Mouse (Mus musculus) kidney, embryonic 16.5 days (tissue): ENCODE measurements around the gene Mmp19. TPM values are rescaled to one million over a fixed set of nuclear protein-coding genes. Genes with fewer than 3 reads are reported as not detected.

ENCODE experiments used
- ATAC-seq: fragments of 200-750 bp; cut with Nextera tagmentation; 2 replicates; pipeline ENCODE4 v1.8.0; 2017; ENCODE audit warnings: moderate TSS enrichment; ENCODE audit not compliant: low FRiP score, low TSS enrichment
- H3K27ac ChIP-seq: fragments of 300-500 bp; sonication (generic); 2 replicates; pipeline ENCODE4 v1.5.1; 2014; ENCODE audit warnings: low read length
- H3K27me3 ChIP-seq: fragments of 300-500 bp; sonication (generic); 2 replicates; pipeline ENCODE4 v1.6.1; 2014; ENCODE audit warnings: low read length, control low read depth, mixed read lengths; ENCODE audit not compliant: insufficient read depth
- H3K36me3 ChIP-seq: fragments of 300-500 bp; sonication (generic); 2 replicates; pipeline ENCODE4 v1.6.1; 2014; ENCODE audit warnings: low read length, control low read depth, mixed read lengths; ENCODE audit not compliant: insufficient read depth
- H3K4me1 ChIP-seq: fragments of 300-500 bp; sonication (generic); 2 replicates; pipeline ENCODE4 v1.6.1; 2014; ENCODE audit warnings: low read length, control low read depth, mixed read lengths; ENCODE audit not compliant: insufficient read depth
- H3K4me2 ChIP-seq: fragments of 300-500 bp; sonication (generic); replicated peaks from 2 replicates; pipeline ENCODE4 v1.6.1; 2014; ENCODE audit warnings: low read depth, low read length
- H3K4me3 ChIP-seq: fragments of 300-500 bp; sonication (generic); 2 replicates; pipeline ENCODE4 v1.5.1; 2014; ENCODE audit warnings: mild to moderate bottlenecking, low read length
- H3K9ac ChIP-seq: fragments of 300-500 bp; sonication (generic); replicated peaks from 2 replicates; pipeline ENCODE4 v1.6.1; 2014; ENCODE audit warnings: low read length
- H3K9me3 ChIP-seq: fragments of 300-500 bp; sonication (generic); 2 replicates; pipeline ENCODE4 v1.6.1; 2016; ENCODE audit warnings: low read length, control low read depth
- WGBS: fragments of 180-500 bp; shearing (Covaris S2); extraction: QIAGEN DNeasy Blood & Tissue Kit; methylation state at CpG from one replicate; pipeline ENCODE4 v1.1.7; 2014; 5-methylcytosine and 5-hydroxymethylcytosine counted together
- polyA plus RNA-seq: library from polyadenylated mRNA; unstranded; fragments of >200 nt; fragmentation: Nextera tagmentation; extraction: Ambion mirVana; gene quantifications from 2 replicates; pipeline ENCODE4 v1.2.1, GENCODE M21; 2015

The Mmp19 gene
- polyA plus RNA-seq, 1 experiment from 2014 or later: 0.89 TPM

DNA sequence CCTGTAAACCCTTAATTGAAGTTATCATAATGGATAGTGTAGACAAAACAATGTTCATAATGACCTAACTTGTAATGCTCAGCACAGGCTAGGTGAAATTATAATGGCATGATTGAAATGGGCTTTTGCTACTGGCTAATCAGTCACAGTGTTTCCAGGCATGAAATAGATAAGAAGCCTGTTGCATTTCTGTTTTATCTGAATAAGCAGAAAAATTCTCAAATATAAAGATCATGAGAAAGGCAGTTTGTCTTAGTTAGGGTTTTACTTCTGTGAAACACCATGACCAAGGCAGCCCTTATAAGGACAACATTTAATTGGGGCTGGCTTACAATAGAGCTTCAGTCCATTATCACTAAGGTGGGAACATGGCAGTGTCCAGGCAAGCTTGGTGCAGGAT is 49.9 kb downstream of the Mmp19 start:
- Histone ChIP-seq H3K4me3 (no peak overlapping the region), H3K4me1 (0 out of 2 replicates have a peak, but pooled peaks cover under 1% of the 10 kb centered on the region), H3K27me3 (no peaks in the 10 kb centered on the region), H3K9me3 (no peaks in the 10 kb centered on the region), H3K36me3 (peaks cover 45% of the 10 kb centered on the region), H3K9ac (no peak overlapping the region), H3K27ac (no peak overlapping the region), H3K4me2 (no peak overlapping the region)
- no peak for ATAC-seq

DNA sequence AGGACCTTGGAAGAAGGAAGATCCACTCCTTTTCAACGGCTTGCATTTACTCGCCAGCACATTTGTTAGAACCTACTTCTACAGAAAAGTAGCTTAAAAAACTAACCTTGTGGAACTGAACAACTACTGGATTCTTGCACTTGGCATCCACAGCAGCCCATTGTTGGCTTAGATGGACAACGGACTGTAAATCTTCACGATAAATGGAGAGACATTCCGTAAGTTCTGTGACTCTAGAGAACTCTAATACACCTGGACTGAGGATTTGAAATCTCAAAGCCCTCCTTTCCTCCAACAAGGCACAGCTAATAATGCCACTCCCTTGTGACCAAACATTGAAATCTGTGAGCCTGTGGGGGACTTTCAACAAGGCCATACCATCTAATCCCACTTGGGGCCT is 52.5 kb downstream of the Mmp19 start:
- ATAC-seq: no peak
- Histone ChIP-seq H3K36me3 (peaks cover 43% of the 10 kb centered on the region), H3K9me3 (no peaks in the 10 kb centered on the region), H3K27ac (no peak overlapping the region), H3K27me3 (no peaks in the 10 kb centered on the region), H3K9ac (no peak overlapping the region), H3K4me1 (0 out of 2 replicates have a peak, but pooled peaks cover 3% of the 10 kb centered on the region), H3K4me3 (no peak overlapping the region), H3K4me2 (no peak overlapping the region)
- 96% methylated on average over 5 of the region's 5 CpGs for WGBS

DNA sequence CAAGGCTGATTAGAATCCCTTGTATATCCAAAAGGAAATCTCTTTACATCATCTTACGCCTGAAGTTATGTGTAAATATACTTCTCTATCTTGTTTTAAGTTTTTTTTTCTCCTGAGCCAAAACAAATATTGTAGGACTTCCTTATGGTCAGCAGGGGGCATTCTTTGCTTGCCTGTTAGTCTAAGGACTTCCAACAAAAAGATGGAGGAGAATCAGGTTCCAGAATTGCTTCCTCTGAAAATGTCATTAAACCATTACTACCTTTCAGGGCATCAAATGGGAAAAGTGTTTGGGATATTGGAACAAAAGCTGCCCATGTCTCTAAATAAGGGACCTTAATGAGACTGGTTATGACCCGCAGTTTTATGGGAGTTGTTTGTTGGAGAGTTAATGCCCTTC is 54.8 kb downstream of the Mmp19 start:
- Histone ChIP-seq H3K36me3 (peaks cover 49% of the 10 kb centered on the region), H3K9me3 (no peaks in the 10 kb centered on the region), H3K27me3 (no peaks in the 10 kb centered on the region), H3K4me1 (0 out of 2 replicates have a peak, but pooled peaks cover 3% of the 10 kb centered on the region), H3K9ac (no peak overlapping the region), H3K27ac (peak overlapping the region; percentile 56), H3K4me2 (peak overlapping the region; percentile 18; the same call in 1 of the 2 replicates), H3K4me3 (no peak overlapping the region)
- 34% methylated on average over 2 of the region's 2 CpGs for WGBS
- no peak for ATAC-seq

DNA sequence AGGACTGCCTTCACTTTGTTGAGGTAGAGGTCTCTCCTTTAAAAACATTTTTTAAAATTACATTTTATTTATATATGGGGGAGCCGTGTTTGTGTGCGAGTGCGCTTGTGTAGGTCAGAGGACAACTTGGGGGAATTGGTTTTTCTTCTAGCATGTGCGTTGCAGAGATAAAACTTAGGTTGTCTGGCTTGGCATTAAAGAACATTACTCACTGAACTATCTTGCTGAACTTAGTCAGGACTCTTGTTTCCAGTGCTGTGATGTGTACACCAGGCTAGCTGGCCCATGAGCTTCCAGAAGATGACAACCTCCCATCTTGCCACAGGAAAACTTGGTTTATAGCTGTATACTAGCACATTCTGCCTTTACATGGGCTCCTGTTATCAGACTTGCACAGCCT is 56.0 kb downstream of the Mmp19 start:
- H3K9me3 ChIP-seq: no peaks in the 10 kb centered on the region
- no peak overlapping the region for H3K27ac ChIP-seq
- no peak for ATAC-seq
- H3K4me2 ChIP-seq: no peak overlapping the region
- no peaks in the 10 kb centered on the region for H3K27me3 ChIP-seq
- no peak overlapping the region for H3K4me3 ChIP-seq
- peaks cover 46% of the 10 kb centered on the region for H3K36me3 ChIP-seq
- no peak overlapping the region for H3K9ac ChIP-seq
- WGBS: 88% methylated on average over 4 of the region's 4 CpGs
- H3K4me1 ChIP-seq: 0 out of 2 replicates have a peak, but pooled peaks cover 3% of the 10 kb centered on the region

DNA sequence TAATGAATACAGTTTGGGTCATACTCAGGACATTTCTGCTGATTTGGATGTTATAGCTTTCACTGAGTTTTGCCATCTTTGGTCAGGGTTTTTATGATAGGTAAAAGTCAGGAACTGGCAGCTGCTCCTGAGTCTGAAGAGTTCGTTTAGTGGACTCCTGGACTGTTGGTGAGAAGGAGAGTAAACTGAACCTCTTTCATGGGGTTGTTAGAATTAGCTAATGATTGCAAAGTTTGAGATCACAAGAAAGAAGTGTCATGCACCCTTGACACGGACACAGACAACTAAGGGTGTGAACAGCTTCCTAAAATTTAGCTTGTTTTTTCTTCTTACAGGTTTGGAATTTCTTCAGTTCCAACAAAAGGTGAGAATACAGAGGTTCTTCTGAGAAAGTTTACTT is 57.7 kb downstream of the Mmp19 start:
- 35% methylated on average over 2 of the region's 2 CpGs for WGBS
- H3K4me2 ChIP-seq: no peak overlapping the region
- H3K4me3 ChIP-seq: no peak overlapping the region
- H3K27me3 ChIP-seq: no peaks in the 10 kb centered on the region
- no peak overlapping the region for H3K27ac ChIP-seq
- peaks cover 35% of the 10 kb centered on the region for H3K36me3 ChIP-seq
- ATAC-seq: no peak
- H3K9me3 ChIP-seq: no peaks in the 10 kb centered on the region
- no peak overlapping the region for H3K9ac ChIP-seq
- 0 out of 2 replicates have a peak, but pooled peaks cover 3% of the 10 kb centered on the region for H3K4me1 ChIP-seq

DNA sequence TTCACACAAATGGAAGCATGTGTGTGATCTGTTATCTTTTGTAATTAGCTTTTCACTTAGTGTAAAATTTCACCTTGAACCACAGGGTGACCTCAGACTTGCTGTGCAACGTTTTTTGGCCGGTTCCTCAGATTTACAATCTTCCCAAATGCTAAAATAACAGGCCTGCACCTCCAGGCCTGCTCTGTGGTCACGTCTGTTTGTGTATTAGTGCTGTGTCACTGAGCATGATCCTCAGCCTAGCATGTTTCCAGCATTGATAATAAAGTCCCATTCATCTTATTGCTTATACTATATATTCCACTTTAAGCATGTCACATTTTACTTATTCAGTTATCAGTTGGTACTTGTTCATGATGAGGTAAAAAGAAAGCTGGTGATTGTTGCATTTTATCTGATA is 59.6 kb downstream of the Mmp19 start:
- H3K27ac ChIP-seq: no peak overlapping the region
- 0 out of 2 replicates have a peak, but pooled peaks cover 3% of the 10 kb centered on the region for H3K4me1 ChIP-seq
- WGBS: 34% methylated on average over 3 of the region's 3 CpGs
- peaks cover 37% of the 10 kb centered on the region for H3K36me3 ChIP-seq
- H3K9ac ChIP-seq: no peak overlapping the region
- ATAC-seq: no peak
- H3K4me3 ChIP-seq: no peak overlapping the region
- H3K27me3 ChIP-seq: no peaks in the 10 kb centered on the region
- H3K9me3 ChIP-seq: no peaks in the 10 kb centered on the region
- no peak overlapping the region for H3K4me2 ChIP-seq

Other genes with a start within 250 kb of the Mmp19 start
- 16.2 and 16.6 TPM in 2 replicates for gene Zc3h10, start 243.1 kb upstream of the Mmp19 start, polyA plus RNA-seq
- 3,659 and 3,733 TPM in 2 replicates for gene Rpl41, start 241.6 kb upstream of the Mmp19 start, polyA plus RNA-seq
- gene Pa2g4, start 224.9 kb upstream of the Mmp19 start, polyA plus RNA-seq: 200 and 203 TPM in 2 replicates
- 11.5 and 12.8 TPM in 2 replicates for gene Erbb3, start 201.3 kb upstream of the Mmp19 start, polyA plus RNA-seq
- 628 and 640 TPM in 2 replicates for gene Rps26, start 164.2 kb upstream of the Mmp19 start, polyA plus RNA-seq
- 1.4 and 2.0 TPM in 2 replicates for gene Ikzf4, start 144.9 kb upstream of the Mmp19 start, polyA plus RNA-seq
- 15.9 and 16.3 TPM in 2 replicates for gene Suox, start 116.8 kb upstream of the Mmp19 start, polyA plus RNA-seq
- 84.4 and 86.0 TPM in 2 replicates for gene Rab5b, start 94.6 kb upstream of the Mmp19 start, polyA plus RNA-seq
- gene Pmel, start 86.7 kb upstream of the Mmp19 start, polyA plus RNA-seq: 1.5 and 1.7 TPM in 2 replicates
- 100 and 105 TPM in 2 replicates for gene Cdk2, start 85.9 kb upstream of the Mmp19 start, polyA plus RNA-seq
- gene Dgka, start 46.1 kb upstream of the Mmp19 start, polyA plus RNA-seq: 6.8 and 7.8 TPM in 2 replicates
- gene Pym1, start 43.0 kb upstream of the Mmp19 start, polyA plus RNA-seq: 40.0 and 40.3 TPM in 2 replicates
- gene Dnajc14, start 13.2 kb downstream of the Mmp19 start, polyA plus RNA-seq: 63.2 and 64.9 TPM in 2 replicates
- 19.3 and 22.9 TPM in 2 replicates for gene Tmem198b, start 13.5 kb downstream of the Mmp19 start, polyA plus RNA-seq
- 194 and 198 TPM in 2 replicates for gene Sarnp, start 26.4 kb downstream of the Mmp19 start, polyA plus RNA-seq
- 94.4 and 100 TPM in 2 replicates for gene Ormdl2, start 30.7 kb downstream of the Mmp19 start, polyA plus RNA-seq
- gene Gdf11, start 100.8 kb downstream of the Mmp19 start, polyA plus RNA-seq: 6.8 and 7.8 TPM in 2 replicates
- gene Cd63, start 110.1 kb downstream of the Mmp19 start, polyA plus RNA-seq: 775 and 850 TPM in 2 replicates
- 17.7 and 20.5 TPM in 2 replicates for gene Rdh5, start 132.0 kb downstream of the Mmp19 start, polyA plus RNA-seq
- gene Bloc1s1, start 133.1 kb downstream of the Mmp19 start, polyA plus RNA-seq: 227 and 234 TPM in 2 replicates
- 3.9 and 4.0 TPM in 2 replicates for gene Itga7, start 142.9 kb downstream of the Mmp19 start, polyA plus RNA-seq
- 12.0 and 17.1 TPM in 2 replicates for gene Mettl7b, start 170.1 kb downstream of the Mmp19 start, polyA plus RNA-seq
- gene Olfr9, start 198.5 kb downstream of the Mmp19 start, polyA plus RNA-seq: not detected in 2 replicates
- gene Olfr763, start 219.9 kb downstream of the Mmp19 start, polyA plus RNA-seq: not detected in 2 replicates
- not detected in 2 replicates for gene Olfr764-ps1, start 249.0 kb downstream of the Mmp19 start, polyA plus RNA-seq